Mouse (Mus musculus): ENCODE results near the gene Grm3.

Gene Grm3

GRCm38 (mm10) chr5:9724956-9725600, at the start of gene Grm3:
TSS of gene Grm3 (minus strand) at chr5:9725170.
- DNase-seq: peak; percentile 19

- no peak for DNase-seq
Measured at GRCm38 (mm10) chr5:9755751-9756150, 30.8 kb upstream of the Grm3 start.

- DNase-seq: peak; percentile 6
Measured at GRCm38 (mm10) chr5:9748184-9748583, 23.2 kb upstream of the Grm3 start.

GRCm38 (mm10) chr5:9744120-9744519, 19.1 kb upstream of the Grm3 start:
- no peak for DNase-seq

GRCm38 (mm10) chr5:9725601-9726268, 765 bp upstream of the Grm3 start:
- peak; percentile 85 for DNase-seq

- DNase-seq: peak; percentile 28
Measured at GRCm38 (mm10) chr5:9724287-9724955, 549 bp downstream of the Grm3 start.

GRCm38 (mm10) chr5:9721136-9721535, 3.8 kb downstream of the Grm3 start:
- no peak for DNase-seq

GRCm38 (mm10) chr5:9716295-9716694, 8.7 kb downstream of the Grm3 start:
- peak; percentile 34 for DNase-seq

GRCm38 (mm10) chr5:9707096-9707495, 17.9 kb downstream of the Grm3 start:
- peak; percentile 68 for DNase-seq

- peak; percentile 22 for DNase-seq
Measured at GRCm38 (mm10) chr5:9703385-9704009, 21.5 kb downstream of the Grm3 start.

- DNase-seq: no peak
Measured at GRCm38 (mm10) chr5:9702656-9703384, 22.1 kb downstream of the Grm3 start.

- DNase-seq: no peak
Measured at GRCm38 (mm10) chr5:9692333-9692732, 32.6 kb downstream of the Grm3 start.

- no peak for DNase-seq
Measured at GRCm38 (mm10) chr5:9690599-9691242, 34.2 kb downstream of the Grm3 start.

GRCm38 (mm10) chr5:9690192-9690591, 34.8 kb downstream of the Grm3 start:
- no peak for DNase-seq

- no peak for DNase-seq
Measured at GRCm38 (mm10) chr5:9683204-9683603, 41.8 kb downstream of the Grm3 start.

- no peak for DNase-seq
Measured at GRCm38 (mm10) chr5:9669002-9669401, 56.0 kb downstream of the Grm3 start.

- no peak for DNase-seq
Measured at GRCm38 (mm10) chr5:9663416-9663815, 61.6 kb downstream of the Grm3 start.

GRCm38 (mm10) chr5:9661870-9662589, 62.9 kb downstream of the Grm3 start:
- DNase-seq: peak; percentile 56

- no peak for DNase-seq
Measured at GRCm38 (mm10) chr5:9638612-9639011, 86.4 kb downstream of the Grm3 start.

GRCm38 (mm10) chr5:9627220-9627619, 97.8 kb downstream of the Grm3 start:
- DNase-seq: no peak

GRCm38 (mm10) chr5:9624396-9624795, 100.6 kb downstream of the Grm3 start:
- no peak for DNase-seq

- DNase-seq: no peak
Measured at GRCm38 (mm10) chr5:9623095-9623459, 101.9 kb downstream of the Grm3 start.

All from layer of hippocampus, adult 9-11 months (tissue).